Mouse (Mus musculus): Measurements from ENCODE around the gene Ccnl2.

GRCm38 (mm10) chr4:155812665-155813181 lies 434 bp downstream of the Ccnl2 start:
- TF ChIP-seq CTCF (IDR thresholded peaks at IDR 0.05; ENCODE audit: borderline replicate concordance, insufficient read depth, low read length), result no peak
- TF ChIP-seq POLR2A (IDR thresholded peaks at IDR 0.05; ENCODE audit: low read depth, low read length), result no peak

Data from embryonic fibroblast, embryonic 13.5 days (primary cell).